Mouse (Mus musculus) G1E (cell line): Measurements from ENCODE around the gene Mmp25.

Experiments
- CTCF ChIP-seq: IDR thresholded peaks from 2 replicates; pipeline ENCODE4 v1.5.1; 2012; ENCODE audit warnings: low read depth, low read length, inconsistent platforms, mixed read lengths
- GATA1 ChIP-seq: IDR thresholded peaks from 2 replicates; pipeline ENCODE4 v1.6.1; 2012; ENCODE audit warnings: borderline replicate concordance, low read length, inconsistent platforms, mixed read lengths
- GATA2 ChIP-seq: IDR thresholded peaks from 2 replicates; pipeline ENCODE4 v1.6.1; 2012; ENCODE audit warnings: low read depth, low read length, inconsistent platforms, borderline replicate concordance
- TAL1 ChIP-seq: conservative IDR thresholded peaks from 2 replicates; pipeline ENCODE4 v1.6.1; 2012; ENCODE audit warnings: low read depth, low read length, inconsistent platforms, mixed read lengths

DNA sequence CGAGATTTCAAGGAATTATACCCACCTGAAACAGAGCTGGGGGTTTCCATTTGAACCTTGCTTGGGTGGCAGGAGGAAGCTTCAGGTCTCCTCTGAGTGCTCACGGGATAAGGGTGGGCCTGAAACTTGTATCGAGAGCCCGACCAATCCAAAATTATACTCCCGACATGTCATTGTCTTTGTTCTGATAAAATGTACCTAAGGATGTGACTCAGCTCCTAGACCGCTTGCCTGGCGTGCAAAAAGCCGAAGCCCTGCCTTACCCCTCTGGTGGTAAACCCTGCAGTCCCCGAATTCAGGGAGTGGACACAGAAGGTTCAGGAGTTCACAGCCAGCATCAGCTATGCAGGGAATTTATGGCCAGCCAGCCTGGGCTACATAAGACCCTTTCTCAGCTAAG, 35.3 kb upstream of the Mmp25 start:
- TF ChIP-seq CTCF (no peak), GATA1 (no peak), TAL1 (no peak), GATA2 (no peak)
